Mouse (Mus musculus): ENCODE measurements around the gene Irf5.
"Not testable (repeated sequence)": the region's sequence is repeated elsewhere in the genome, so short reads cannot be mapped to it uniquely, and the experiment has no call there.

Irf5 gene

DNA sequence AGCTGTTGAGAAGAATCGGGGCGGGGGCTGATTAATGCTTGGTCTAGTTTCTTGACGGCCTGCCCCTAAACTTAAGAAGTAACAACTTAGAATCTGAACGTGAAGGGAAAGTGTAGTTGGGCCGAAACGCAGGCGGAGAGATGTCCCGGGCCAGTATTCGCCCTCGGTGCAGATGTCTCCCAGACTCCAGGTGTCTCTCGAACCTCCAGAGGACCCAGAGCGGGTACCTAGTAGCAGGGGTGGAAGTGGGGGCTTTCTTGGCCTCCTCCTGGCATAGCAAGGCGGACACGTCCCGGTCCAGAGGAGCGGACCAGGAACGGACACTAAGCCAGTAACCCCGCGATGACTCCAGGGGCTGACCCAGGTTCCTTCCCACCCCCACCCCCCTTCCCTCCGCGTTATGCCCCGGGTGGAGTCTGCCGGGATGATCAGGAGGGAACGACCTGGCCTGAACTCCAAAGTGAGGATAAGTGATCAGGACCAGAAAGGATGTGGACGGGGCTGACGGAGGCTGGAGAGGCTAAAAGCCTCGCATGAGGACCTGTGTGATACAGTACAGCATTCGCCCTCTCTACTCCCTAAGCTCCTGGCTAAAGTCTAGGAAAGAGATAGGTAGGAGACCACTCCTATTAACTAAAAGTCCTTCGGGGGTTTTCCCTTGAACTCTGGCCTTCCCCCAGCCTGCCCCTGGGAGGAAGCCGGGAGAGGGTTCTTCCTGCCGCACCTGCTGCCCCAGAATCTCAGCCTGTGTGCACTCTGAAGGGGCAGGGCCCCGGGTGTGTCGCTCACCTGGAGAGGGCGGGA lies 1.1 kb downstream of the Irf5 start:
- DNase-seq: no peak

DNA sequence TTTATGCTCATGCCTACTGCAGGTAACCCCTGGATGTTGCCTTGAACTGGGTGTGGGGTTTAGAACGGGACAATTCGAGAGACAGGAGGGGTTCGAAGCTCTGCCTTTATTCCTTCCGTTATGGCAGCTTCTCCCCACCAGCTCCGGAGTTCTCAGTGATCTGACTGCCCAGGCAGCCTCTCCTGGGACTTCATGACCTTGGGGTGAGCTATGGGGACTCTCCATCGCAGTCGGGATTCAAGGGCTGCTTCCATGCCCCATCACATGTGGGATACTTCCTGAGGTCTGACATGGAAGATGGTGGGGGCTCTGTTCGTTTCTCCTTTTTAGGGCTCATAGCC lies 1.7 kb downstream of the Irf5 start:
- no peak for DNase-seq

DNA sequence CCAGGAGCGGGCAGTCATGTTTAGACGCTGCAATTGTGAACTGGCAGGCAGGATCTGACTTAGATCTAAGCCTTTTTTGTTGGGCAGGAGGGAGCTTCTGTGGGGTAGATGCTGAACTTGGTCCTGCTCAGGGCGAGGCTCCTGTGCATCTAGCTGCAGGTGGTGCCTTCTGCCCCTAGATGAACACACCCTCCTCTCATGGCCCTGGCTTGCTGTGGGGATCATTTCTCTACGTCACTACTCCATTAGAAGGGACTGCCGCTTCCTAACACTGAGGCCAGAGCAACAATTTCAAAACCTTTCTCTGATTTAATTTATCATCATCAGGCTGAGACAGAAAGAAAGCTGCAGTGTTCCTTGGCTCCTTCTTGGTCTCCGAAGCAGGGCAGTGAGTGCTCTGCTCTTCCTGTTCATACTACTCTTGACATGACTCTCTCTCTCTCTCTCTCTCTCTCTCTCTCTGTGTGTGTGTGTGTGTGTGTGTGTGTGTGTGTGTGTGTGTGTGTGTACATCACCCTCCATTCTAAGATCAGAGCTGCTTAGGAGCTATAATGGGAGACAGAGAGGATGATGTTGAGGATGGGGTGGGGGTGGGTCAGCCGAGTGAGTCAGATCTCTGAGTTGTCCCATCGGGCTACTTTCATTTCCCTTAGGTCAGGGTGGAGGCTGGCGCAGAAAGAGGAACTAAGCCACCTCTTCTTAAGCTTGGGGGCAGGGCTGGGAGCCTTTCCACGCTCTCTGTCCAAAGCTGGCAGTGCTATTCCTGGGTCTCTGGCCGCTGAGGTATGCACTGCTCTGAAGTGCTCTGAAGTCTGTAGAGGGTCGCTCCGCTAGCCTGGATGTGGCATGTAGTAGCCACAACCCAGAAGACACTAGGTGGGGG lies 2.4 kb downstream of the Irf5 start:
- DNase-seq: no peak

DNA sequence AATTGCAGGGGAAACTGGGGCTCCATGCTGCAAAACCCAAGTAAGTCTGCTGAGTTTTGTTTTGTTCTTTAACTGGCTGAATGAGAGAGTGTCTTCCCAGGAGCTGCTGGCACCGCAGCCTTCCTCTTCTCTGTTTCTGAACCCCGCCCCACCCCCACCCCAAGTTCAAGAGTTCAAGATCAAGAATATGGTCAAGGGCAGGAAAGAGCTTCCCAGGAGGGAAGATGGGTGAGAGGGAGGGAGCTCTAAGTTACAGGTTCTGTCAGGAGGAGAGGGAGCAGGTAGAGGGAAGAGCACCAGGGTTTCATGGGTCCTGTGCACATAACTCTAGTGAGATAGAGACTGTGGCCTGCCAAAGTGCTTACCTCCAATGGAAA lies 3.0 kb downstream of the Irf5 start:
- DNase-seq: no peak

DNA sequence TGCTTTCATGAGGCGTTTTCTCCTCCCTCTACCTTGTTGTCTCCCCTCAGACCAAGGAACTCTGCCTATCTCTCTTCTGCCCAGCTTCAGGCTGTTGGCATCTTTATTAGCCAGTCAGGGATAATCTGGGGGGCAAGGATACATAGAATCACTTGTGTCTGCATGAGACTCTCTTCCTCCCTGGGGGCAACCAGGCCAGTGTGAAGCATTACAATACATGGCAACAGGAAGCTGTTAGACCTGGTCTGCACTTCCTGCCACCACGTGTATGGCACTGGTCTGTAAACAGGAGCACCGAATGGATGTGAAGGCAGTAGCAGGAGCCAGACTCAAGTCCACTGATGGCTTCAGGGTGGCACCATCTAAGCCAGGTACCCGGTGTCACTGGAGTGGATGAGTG lies 3.6 kb downstream of the Irf5 start:
- DNase-seq: no peak

DNA sequence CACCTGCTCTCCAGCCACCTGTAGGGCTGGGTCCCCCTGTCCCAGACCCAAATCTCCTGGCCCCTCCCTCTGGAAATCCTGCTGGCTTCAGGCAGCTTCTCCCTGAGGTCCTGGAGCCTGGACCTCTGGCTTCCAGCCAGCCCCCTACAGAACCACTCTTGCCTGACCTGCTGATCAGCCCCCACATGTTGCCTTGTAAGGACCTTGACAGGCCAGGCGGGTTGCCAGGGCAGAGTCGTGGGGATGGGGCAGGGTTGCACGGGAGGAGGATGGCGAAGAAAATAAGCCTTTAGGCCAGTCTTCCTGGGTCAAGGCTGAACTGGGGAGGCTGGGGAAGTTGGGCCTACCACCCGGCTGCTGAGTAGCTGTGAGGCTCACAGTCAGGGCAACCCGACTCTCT lies 8.9 kb downstream of the Irf5 start:
- DNase-seq: peak; percentile 62 to 78

DNA sequence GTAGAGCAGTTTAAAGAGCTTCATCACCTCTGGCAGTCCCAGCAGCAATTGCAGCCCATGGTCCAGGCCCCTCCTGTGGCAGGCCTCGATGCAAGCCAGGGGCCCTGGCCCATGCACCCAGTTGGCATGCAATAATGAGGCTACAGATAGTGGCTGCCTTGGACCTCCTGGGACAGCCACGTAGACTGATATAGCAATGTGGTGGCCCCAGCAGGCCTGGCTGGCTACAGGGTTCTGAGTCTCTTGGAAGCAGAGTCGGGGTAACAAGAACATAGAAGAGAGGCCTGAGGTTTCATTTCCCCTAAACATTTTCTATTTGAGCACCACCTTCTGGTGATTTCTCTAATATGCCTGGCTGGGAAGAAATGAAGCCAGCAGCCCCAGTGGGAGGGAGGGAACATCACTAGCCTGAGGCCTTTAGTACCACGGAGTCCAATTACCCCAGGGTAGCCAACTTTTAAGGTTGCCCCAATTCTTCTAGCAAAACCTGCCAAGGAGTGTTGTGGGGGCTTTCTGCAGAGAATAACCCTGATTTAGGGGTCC lies 10.3 kb downstream of the Irf5 start:
- no peak for DNase-seq

DNA sequence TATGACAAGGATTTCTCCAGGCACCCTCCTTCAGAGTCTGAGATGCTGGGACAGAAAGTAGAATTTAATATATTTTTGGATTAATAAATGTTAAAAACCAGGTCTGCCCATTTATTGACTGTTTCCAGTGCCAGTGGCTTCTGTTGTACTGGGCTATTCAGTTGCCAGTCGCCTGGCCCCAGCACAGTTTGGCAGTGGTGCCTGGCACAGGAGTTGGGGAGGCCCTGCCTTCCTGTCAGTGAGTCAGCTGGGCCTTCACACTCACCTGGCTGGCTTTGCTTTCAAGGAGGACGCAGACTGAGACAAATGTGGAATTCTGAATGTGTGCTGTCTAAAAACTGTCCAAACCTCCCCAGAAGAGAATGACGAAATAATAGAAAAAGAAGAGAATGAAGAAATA lies 10.8 kb downstream of the Irf5 start:
- DNase-seq: no peak

DNA sequence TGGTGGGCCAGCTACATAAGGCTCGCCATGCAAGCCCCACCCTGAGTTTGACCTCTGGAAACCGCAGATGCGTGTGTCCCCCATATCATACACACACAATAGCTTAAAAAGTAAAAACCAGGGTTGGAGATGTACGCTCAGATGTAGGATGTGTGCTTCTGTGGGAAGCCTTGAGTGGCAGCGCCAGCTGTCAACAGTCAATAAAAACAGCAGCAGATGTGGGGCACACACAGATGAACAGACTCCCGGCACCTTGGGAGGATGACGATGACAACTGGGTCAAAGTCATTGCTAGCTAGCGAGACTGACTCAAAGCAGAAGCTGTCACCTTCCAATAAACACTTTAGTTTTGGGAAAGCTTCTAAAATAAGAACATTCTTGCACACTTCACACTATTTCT lies 13.1 kb downstream of the Irf5 start:
- no peak for DNase-seq

DNA sequence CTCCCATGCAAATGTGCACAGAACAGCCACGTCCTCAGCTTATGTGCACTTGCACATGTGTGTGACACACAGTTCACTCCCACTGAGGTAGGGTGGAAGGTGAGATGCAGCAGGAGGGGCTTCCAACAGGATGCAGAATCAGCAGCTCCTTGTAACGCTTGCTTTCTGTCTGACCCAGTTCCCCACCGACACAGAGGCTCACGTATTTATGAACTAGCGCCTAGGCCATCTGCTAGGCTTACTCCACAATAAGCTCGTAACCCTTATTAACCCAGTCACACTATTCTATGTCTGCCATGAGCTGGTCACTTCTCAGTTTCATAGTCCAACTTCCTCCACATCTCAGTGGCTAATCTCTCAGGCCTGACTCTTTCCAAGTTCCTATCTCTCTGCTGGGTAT lies 13.8 kb downstream of the Irf5 start:
- no peak for DNase-seq

DNA sequence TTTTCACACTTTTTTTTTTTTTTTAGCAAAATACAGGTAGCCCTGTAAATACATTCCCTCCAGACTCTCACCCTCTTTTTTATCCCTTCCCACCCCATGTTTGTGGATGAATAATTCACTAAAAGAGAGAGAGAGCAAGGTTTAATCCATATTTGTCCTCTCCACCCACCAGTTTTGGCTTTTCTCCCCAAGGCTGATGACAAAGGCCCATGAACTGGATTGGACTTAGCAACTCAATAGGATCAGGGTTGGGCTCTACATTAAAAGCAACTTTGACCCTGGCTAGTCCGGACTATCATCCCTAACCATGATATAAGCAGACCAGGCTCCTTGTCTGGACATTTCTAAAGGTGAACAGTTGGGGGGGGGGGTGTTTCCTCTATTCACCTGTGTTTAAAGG lies 14.5 kb downstream of the Irf5 start:
- no peak for DNase-seq

DNA sequence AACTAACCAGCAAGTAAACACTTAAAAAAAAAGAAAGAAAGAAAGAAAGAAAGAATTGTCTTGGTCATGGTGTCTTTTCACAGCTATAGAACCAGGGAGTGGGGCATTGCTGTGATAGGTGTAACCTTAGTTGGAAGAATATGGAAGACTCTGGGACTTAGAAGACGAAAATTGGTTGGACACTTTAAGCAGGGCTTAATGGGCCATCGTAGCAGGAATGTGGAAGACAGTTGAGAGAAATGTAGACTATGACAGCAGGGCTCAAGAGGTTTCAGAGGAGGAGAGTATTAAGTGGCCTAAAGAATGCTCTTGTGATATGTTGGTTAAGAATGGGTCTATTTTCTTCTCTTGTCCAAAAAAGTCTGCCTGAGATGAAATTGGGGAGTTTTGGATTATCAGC lies 19.2 kb downstream of the Irf5 start:
- DNase-seq: no peak

DNA sequence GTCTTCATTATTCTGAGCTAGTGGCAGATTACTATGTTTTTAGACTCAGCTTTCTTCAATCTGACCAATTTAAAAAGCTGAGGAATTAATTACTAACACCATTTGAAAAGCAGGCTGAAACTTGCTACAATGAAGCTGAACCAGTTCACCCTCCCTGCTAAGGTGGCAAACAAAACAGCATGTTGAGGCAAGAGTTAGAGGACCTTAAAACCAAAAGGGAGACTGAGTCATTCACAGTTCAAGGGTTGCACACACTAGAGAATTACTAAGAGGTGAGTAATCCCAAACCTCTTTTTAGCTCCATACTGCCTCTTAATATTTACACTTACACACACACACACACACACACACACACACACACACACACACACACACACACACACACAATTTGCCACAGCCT lies 21.2 kb downstream of the Irf5 start:
- no peak for DNase-seq

DNA sequence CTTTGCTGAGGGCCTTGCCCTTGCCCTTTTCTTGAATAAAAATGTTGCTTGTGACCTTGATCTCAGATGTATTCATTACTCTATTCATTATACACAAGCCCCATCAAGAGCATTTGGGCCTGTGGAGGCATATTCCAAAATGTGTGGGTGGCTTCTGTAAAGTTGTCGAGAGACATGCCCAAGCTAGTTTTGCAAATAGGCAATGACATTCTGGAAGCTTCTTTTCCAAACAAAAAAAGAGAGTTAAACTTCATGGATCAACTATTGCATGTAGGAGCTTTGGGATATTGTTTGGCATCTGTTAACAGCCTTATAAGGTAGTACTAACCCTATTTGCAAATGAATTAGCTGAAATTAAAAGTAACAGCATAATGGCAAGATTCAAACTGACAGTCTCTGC lies 21.7 kb downstream of the Irf5 start:
- DNase-seq: no peak

DNA sequence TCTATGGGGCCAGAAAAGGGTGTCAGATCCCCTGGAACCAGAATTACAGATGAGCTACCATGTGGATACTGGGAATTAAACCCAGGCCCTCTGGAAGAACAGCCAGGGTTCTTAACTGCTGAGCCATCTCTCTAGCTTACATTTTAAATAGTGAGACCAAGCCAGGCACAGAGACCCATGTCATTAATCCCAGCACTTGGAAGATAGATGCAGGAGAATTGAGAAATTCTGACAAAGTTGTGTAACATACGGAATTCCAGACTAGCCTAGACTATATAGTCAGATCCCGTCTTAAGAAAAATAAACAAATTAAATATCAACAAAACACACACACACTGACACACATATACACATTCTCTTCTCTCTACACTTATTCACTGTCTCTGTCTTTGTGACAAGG lies 26.1 kb downstream of the Irf5 start:
- DNase-seq: no peak

DNA sequence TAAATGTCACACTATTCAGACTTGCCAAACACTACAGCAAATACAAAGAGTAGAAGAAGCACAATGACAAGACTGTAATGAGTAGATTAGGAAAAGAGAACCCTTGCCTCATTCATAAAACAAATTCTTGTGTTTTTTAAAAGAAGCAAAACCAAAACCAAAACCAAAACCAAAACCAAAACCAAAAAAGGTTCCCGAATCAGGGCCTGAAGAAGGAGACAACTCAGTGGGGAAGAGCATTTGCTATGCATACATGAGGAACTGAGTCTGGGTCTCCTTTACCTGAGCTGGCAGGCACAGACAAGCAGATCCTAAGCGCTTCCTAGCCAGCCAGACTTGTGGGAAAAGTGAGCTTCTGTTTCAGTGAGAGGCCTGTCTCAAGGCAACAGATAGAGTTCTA lies 30.7 kb downstream of the Irf5 start:
- DNase-seq: no peak

DNA sequence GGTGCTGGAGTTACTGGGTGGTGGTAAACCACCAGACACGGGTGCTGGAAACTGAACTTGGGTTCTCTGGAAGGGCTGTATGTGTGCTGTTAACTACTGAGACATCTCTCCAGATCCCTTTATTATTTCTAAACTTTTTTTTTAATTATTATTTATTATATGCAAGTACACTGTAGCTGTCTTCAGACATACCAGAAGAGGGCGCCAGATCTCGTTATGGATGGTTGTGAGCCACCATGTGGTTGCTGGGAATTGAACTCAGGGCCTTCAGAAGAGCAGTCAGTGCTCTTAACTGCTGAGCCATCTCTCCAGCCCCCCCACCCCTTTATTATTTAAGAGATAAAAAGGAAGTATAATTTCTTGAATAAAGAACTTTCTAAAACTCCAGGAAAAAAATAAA lies 50.0 kb downstream of the Irf5 start:
- DNase-seq: not testable (repeated sequence)

DNA sequence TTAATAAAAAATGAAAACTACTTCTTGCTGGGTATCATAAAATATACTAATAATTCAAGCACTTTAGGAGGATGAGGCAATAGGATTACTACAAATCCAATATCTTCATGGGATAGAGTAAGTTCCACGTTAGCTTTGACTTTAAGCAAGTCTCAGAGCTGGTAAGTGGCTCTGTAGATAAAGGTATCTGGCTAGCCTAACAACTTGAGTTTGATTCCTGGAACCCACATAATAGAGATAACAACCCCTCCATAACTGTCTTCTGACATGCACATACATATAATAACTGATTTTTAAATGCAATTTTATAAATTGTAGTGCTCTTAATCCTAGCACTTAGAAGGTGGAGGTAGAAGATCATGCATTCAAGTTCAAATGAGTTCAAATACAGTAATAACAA lies 54.3 kb downstream of the Irf5 start:
- no peak for DNase-seq

DNA sequence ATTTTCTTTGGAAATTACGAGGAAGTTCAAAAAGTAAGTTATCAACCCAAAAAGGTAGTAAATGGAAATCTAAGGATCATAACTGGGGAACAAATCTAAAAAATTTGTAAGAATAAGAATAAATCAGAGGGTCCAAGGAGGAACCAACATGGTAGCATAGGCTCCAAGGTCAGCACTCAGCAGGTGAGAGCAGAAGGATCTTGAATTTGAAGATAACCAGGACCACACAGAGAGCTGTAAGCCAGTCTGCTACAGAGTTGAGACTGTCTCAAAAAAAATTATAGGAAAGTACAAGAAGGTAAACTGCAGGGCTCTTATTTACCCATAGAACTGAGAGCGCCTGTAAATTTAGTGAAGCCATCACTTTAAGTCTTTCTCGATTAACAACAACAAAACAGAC lies 54.8 kb downstream of the Irf5 start:
- no peak for DNase-seq

All from kidney, postnatal 4 days (tissue).